Mouse (Mus musculus): ENCODE data around the gene Saal1.

DNA sequence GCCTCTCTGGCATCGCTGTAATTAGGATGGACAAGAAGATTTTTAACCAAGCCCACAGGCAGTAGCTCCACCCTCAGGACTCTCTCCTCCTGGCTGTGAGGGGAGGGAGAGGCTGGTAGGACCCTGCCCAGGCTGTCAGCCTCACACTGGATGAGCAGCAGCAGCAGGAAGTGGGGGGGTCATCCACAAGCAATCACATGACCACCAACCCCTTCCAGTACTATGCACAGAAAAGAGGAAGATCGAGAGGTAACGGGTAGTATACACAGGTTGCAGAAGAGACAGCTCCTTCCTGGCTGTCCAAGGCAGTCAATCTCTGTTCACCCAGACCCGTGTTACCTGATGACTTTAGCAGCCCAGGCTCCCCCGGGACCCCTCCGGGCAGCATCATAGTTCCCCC lies 1.8 kb upstream of the Saal1 start:
- TF ChIP-seq CTCF (IDR thresholded peaks at IDR 0.05; ENCODE audit: low read depth, low read length) = no peak
- TF ChIP-seq POLR2A (IDR thresholded peaks at IDR 0.05; ENCODE audit: extremely low read depth, insufficient read depth, low read length) = no peak
